30 mouse cellular contexts compared by ENCODE assay signal in genomic region chr9:75330821-75331220, GRCm38 (mm10). TPM values are rescaled to one million over a fixed set of nuclear protein-coding genes. Genes with fewer than 3 reads are reported as not detected.
DNase-seq lines count a peak whose midpoint lies in the region.
"Had no signal": no experiment of that assay in that cellular context is flagged by ENCODE, and none has a peak within 500 bp of the region (broad histone marks: within the 10 kb centered on the region; RNA-seq: fewer than 3 reads in every experiment).

No protein-coding gene starts in this region.

- DNase-seq in frontal cortex, adult 2 months (ENCODE audit: extremely low spot score in 1 of 2, low spot score in 1 of 2): peak; percentile 69 to 82
- DNase-seq in frontal cortex, postnatal 14 days (ENCODE audit: low spot score in 2 of 2): no peak
- peak; percentile 66 for DNase-seq in layer of hippocampus, adult 9-11 months
- no peak for DNase-seq in layer of hippocampus, adult 9-10 months (ENCODE audit: low spot score)
- DNase-seq in brain, adult 2 months (ENCODE audit: low read depth, low spot score): peak; percentile 85
- DNase-seq in left cerebral cortex, postnatal 36 days (ENCODE audit: low spot score in 2 of 2): peak; percentile 43 to 59
- DNase-seq in adrenal gland, adult 8-10 months: no peak
- DNase-seq in cerebellum, adult 9-10 months: no peak
- DNase-seq: adrenal gland, postnatal 14 days; cerebellum, adult 8-10 months; kidney, adult 8-10 months; kidney, postnatal 14 days; liver; lung, postnatal 36 days; midbrain, embryonic 14.5 days; spleen, adult 18-20 months had no signal

- intact Hi-C loops in left cerebral cortex, postnatal 36 days (cut with DNase I): no loop called here

RNA-seq across cellular contexts. Expression of gene Bcl2l10, which starts 16.7 kb away (rescaled TPM):
- 0.06 TPM in 1 of 2 replicates, not detected in the other for polyA plus RNA-seq in frontal cortex, adult 2 months (2012; rRNA removed)
- not detected for total RNA-seq in left cerebral cortex, postnatal 36 days (2021)
- under 1 TPM in 2 of 4 experiments, not detected in 2; 0.41 to 0.97 TPM for total RNA-seq in adrenal gland, adult 8-10 months (2022)
- total RNA-seq: adrenal gland, postnatal 14 days; common myeloid progenitor, adult 5-6 weeks; gastrocnemius, adult 8-10 months; granulocyte monocyte progenitor cell, adult 5-6 weeks; hematopoietic stem cell, adult 5-6 weeks had no signal
- polyA plus RNA-seq: embryonic facial prominence, embryonic 10.5 days; forebrain, embryonic 15.5 days; heart, embryonic 10.5 days; heart, embryonic 16.5 days; hindbrain, embryonic 15.5 days; intestine, embryonic 14.5 days; limb, embryonic 10.5 days; liver, embryonic 15.5 days; lung, embryonic 15.5 days; midbrain, embryonic 14.5 days; neural tube, embryonic 11.5 days had no signal

RNA-seq across cellular contexts. Expression of gene Gnb5, which starts 24.7 kb away (rescaled TPM):
- polyA plus RNA-seq in frontal cortex, adult 2 months (2012; rRNA removed): 170 and 173 TPM in 2 replicates
- total RNA-seq in left cerebral cortex, postnatal 36 days (2021): 100 to 1,000 TPM; 149 to 158 TPM
- 10 to 100 TPM; 56.0 to 79.4 (median 66.8) TPM for total RNA-seq in adrenal gland, adult 8-10 months (2022)

Comparison
In these comparisons a context has a peak if more than half of its experiments do, and no peak if none do; other contexts are left out.
1. DNase-seq: peak in frontal cortex, adult 2 months (2 of 2), layer of hippocampus, adult 9-11 months (single experiment), brain, adult 2 months (single experiment) and left cerebral cortex, postnatal 36 days (2 of 2); none in frontal cortex, postnatal 14 days (0 of 2), layer of hippocampus, adult 9-10 months (single experiment), adrenal gland, adult 8-10 months (single experiment) and cerebellum, adult 9-10 months (single experiment).